Mouse (Mus musculus) common myeloid progenitor, adult 5-6 weeks (primary cell): ENCODE measurements around the gene Enah. TPM values are rescaled to one million over a fixed set of nuclear protein-coding genes. Genes with fewer than 3 reads are reported as not detected.

Source experiments
- ATAC-seq: replicated peaks from 2 replicates; pipeline ENCODE4 v1.8.0; 2016; ENCODE audit warnings: low read depth, mild to moderate bottlenecking, moderate TSS enrichment, inconsistent platforms; ENCODE audit not compliant: poor library complexity, severe bottlenecking
- total RNA-seq: library from RNA; stranded (forward); fragments of 200-1000, 187-1606 nt; gene quantifications from 2 replicates; pipeline ENCODE4 v1.2.3, GENCODE M21; 2017

Enah gene
- total RNA-seq, 1 experiment from 2014 or later = 0.09 TPM

GRCm38 (mm10) chr1:181889670-181890069, 130.1 kb downstream of the Enah start:
- no peak for ATAC-seq

- peak; percentile 99 for ATAC-seq
These were observed 131.0 kb downstream of the Enah start for GRCm38 (mm10) chr1:181888801-181889200.

- peak; percentile 87 for ATAC-seq
These were observed 138.3 kb downstream of the Enah start for GRCm38 (mm10) chr1:181881532-181881931.

GRCm38 (mm10) chr1:181880752-181881325, 139.0 kb downstream of the Enah start:
- no peak for ATAC-seq

- ATAC-seq = no peak
These were observed 141.4 kb downstream of the Enah start for GRCm38 (mm10) chr1:181878436-181878835.

- peak; percentile 43 for ATAC-seq
These were observed 142.7 kb downstream of the Enah start for GRCm38 (mm10) chr1:181877088-181877487.

GRCm38 (mm10) chr1:181876656-181877055, 143.1 kb downstream of the Enah start:
- ATAC-seq = no peak

- ATAC-seq = peak; percentile 40
These were observed 146.5 kb downstream of the Enah start for GRCm38 (mm10) chr1:181873086-181873920.

- ATAC-seq = peak; percentile 74
These were observed 147.2 kb downstream of the Enah start for GRCm38 (mm10) chr1:181872639-181873038.

GRCm38 (mm10) chr1:181866429-181867280, 153.1 kb downstream of the Enah start:
- ATAC-seq = peak; percentile 64

GRCm38 (mm10) chr1:181865863-181866216, 153.9 kb downstream of the Enah start:
- ATAC-seq = peak; percentile 33

GRCm38 (mm10) chr1:181864971-181865862, 154.6 kb downstream of the Enah start:
- no peak for ATAC-seq

GRCm38 (mm10) chr1:181863431-181863830, 156.4 kb downstream of the Enah start:
- ATAC-seq = no peak

- no peak for ATAC-seq
These were observed 157.0 kb downstream of the Enah start for GRCm38 (mm10) chr1:181862676-181863374.

GRCm38 (mm10) chr1:181861181-181861902, 158.4 kb downstream of the Enah start:
- no peak for ATAC-seq

- peak; percentile 98 for ATAC-seq
These were observed 159.1 kb downstream of the Enah start for GRCm38 (mm10) chr1:181860659-181861058.

- no peak for ATAC-seq
These were observed 163.5 kb downstream of the Enah start for GRCm38 (mm10) chr1:181856329-181856728.

GRCm38 (mm10) chr1:181854829-181855228, 165.0 kb downstream of the Enah start:
- no peak for ATAC-seq
